Mouse (Mus musculus) adipocyte (in vitro differentiated cells): ENCODE results near the gene Psmd12.
A peak's percentile ranks its signal among the peaks of the same experiment; 100 is the strongest.

Experiments
- DNase-seq: peaks from one replicate; pipeline ENCODE4 v3.0.0-alpha.2; 2016; ENCODE audit warnings: low spot score

Psmd12 gene

DNA sequence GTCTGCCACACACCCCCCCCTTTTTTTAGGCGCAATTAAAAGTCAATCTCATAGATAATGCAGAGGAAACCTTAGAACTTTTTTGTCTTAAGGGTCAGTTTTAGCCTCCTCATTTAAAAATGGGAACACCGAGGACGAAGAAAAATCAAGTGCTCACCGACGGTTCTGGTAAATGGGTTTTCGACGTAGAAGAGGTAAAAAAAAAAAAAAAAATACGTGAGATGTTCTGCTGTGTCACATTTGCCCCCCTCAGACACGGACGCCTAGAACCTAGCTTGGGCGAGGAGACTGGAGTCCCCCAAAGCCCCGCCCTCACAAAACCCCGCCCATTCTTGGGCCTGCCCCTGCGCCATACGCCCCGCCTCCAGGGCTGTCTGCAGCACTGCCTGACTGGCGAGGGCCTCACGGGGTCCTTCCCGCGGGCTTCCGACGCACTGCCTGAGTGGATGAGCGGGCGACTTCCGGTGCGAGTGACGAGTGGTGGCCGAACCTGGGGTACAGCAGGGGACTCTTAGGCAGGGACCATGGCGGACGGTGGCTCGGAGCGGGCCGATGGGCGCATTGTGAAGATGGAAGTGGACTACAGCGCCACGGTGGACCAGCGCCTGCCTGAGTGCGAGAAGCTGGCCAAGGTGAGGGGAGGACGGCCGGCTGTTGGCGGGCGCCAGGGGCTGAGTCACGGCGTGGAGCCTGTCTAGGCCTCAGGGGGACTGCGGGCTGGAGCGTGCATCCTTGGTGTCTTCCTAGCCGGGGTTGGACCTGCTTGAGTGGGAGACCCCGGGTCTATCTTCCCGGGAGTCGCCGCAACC is at the start of gene Psmd12:
TSS of gene Psmd12 (plus strand) at position 432 of the 809 bp plus-strand sequence.
- DNase-seq: peak; percentile 95

DNA sequence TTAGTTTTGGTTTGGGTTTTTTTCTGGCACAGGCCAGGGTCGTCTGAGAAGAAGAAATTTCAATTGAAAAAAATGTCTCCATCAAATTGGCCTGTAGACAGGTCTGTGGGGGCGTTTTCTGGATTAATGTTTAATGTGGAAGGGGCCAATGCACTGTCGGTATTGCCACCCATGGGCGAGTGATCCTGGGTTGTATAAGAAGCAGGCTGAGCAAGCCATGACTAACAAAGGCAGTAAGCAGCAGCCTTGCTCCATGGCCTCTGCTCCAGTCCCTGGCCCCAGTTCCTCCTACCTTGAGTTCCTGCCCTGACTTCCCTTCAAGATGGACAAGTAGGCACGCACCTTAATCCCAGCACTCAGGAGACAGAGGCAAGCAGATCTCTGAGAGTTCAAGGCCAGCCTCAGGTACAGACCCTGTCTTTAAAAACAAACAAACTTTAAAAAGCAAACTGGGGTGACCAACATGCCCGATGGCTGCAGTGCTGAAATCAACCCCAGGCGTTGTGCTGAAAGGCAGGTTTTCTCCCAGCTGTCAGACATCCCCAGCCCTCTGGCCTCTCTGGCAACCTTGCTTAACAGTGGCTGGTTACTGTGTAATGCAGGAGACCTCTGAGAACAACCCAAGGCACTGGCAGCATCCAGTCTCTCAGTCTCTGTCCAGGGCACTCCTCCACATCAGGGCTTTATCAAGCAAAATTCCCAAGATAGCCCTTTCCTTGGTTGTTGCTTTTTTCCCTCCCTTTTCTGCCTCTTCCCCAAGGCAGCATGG is 47.9 kb upstream of the Psmd12 start:
- DNase-seq: peak; percentile 13

GRCm38 (mm10) chr11:107435776-107436449 is 43.4 kb upstream of the Psmd12 start:
- no peak for DNase-seq

- DNase-seq: peak; percentile 61
Measured at GRCm38 (mm10) chr11:107437723-107438122, 41.6 kb upstream of the Psmd12 start.

DNA sequence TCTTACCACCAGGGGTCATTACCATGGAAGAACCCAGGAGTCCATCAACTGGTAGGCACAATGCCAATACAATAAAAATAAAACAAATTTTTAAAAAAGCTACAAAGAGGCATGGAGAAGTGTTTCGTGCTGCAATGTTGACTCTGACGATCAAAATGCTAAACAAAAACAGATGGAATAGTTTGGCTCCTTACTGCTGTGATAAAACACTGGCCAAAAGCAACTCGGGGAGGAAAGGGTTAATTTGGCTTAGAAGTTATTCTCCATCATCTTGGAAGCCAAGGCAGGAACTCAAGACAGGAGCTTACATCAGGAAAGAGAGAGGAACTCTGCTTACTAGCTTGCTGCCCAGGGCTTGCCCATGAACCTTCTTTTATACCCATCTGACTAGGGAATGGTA is 41.1 kb upstream of the Psmd12 start:
- DNase-seq: peak; percentile 30

- no peak for DNase-seq
Measured at GRCm38 (mm10) chr11:107441050-107441449, 38.2 kb upstream of the Psmd12 start.

DNA sequence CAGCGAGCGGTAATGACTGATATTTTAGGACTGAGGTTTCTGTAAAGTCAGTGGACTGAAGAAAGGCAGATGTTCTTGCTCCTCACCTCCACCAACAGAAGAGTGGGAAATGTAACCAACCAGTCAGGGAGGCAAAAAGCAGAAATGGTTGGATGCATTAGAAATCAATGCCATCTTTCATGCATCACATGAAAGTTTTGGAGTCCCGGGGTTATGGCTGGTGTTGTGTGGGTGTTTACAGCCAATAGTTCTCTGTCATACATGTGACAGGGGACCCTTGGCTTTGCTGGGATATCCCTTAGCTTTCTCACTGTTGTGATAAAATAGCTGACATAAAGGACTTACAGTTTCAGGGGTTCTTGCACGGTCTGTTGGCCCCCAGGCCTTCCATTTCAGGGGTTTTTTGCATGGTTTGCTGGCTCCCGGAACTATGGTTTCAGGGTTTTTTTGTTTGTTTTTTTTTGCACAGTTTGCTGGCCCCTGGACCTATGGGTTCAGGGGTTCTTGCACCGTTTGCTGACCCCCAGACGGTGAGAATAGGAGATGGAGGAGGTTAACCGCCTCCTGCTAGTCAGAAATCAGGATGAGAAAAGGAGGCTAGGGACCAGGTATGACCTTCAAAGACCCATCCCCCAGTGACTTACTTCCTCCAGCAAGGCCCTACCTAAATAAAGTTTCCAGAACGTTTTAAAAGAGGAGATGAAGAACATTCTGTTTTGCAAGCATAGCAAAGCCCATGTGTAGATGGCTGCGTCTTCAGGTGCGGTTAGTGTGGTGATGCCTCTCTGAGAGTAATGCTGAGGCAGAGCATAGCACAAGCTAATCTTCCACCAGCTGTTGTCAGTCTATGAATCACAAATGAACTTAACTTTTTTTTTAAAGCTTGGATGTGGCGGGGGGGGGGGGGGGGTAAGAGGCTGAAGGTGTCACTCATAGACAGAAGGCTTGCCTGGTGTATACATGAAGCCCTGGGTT is 35.9 kb upstream of the Psmd12 start:
- no peak for DNase-seq

GRCm38 (mm10) chr11:107445683-107446082 is 33.6 kb upstream of the Psmd12 start:
- DNase-seq: no peak

GRCm38 (mm10) chr11:107446650-107447049 is 32.6 kb upstream of the Psmd12 start:
- DNase-seq: no peak

GRCm38 (mm10) chr11:107447349-107447748 is 31.9 kb upstream of the Psmd12 start:
- no peak for DNase-seq

GRCm38 (mm10) chr11:107447915-107448314 is 31.4 kb upstream of the Psmd12 start:
- no peak for DNase-seq

DNA sequence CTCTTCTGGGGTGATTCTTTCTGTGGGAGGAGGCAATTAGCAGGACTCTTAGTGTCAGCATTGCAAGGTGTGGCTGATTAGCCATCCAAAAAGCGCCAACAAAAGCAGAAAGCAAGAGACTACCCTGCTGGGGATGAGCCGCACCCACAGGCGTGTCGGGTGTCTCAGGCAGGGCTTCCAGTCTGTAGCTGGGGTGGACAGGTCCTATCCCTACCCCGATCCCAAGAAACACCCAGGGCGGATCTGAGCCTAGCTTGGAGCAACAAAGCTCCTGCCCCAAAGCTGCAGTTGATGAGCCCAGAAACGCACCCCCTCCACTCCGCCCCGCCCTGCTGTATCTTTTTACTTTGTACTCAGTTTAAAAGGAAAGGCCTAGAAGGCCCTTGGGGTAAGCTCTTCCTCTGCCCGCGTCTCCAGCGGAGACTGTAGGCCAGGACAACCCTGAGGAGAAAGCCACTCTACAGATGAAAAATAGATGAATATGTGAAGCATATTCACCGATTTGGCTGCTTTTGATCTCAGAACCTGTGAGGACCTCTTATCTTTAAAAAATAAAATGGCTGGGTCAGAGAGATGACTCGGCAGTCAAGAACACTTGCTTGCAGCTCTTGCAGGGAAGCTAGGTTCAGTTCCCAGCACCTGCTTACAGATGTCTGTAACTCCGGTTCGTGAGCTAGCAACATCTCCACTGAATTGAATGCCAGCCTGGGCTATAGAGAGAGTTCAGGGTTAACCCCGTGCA is 29.9 kb upstream of the Psmd12 start:
- no peak for DNase-seq

DNA sequence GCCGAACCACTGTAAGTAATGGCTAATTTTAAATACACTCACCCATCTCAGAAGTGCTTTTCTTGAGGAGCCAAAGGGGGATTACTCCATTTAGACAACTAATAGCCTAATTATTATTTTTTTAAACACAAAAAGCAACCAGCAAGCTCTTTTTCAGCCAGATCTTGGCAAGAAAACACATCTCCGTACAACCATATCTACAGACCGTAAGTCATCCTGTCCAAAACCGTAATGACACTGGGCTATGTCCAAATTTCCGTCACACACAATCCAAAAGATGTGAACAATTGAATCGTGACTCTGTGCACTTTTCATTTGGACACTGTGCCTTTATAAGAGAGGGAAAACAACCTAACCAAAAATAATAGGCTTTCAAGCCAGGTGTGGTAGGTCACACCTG is 29.2 kb upstream of the Psmd12 start:
- peak; percentile 34 for DNase-seq

- peak; percentile 19 for DNase-seq
Measured at GRCm38 (mm10) chr11:107451106-107451505, 28.2 kb upstream of the Psmd12 start.

DNA sequence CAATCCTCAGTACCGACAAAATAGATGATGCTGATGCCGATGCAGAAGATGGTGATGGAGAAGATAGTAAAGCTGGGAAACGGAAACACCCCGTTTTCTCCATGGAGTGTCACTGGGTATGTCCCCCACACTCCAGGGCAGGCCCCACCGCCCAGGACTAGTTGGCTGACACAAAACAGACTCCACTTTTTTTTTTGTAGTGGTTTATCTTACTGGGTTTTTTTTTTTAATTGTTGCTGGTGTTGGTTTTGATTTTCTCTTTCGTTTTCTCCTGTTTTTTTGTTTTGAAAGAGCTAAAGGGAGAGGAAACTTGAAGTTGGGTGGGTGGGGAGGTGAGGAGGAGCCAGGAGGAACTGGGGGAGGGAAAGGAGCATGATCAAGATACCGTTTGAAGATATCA is 27.2 kb upstream of the Psmd12 start:
- DNase-seq: no peak

DNA sequence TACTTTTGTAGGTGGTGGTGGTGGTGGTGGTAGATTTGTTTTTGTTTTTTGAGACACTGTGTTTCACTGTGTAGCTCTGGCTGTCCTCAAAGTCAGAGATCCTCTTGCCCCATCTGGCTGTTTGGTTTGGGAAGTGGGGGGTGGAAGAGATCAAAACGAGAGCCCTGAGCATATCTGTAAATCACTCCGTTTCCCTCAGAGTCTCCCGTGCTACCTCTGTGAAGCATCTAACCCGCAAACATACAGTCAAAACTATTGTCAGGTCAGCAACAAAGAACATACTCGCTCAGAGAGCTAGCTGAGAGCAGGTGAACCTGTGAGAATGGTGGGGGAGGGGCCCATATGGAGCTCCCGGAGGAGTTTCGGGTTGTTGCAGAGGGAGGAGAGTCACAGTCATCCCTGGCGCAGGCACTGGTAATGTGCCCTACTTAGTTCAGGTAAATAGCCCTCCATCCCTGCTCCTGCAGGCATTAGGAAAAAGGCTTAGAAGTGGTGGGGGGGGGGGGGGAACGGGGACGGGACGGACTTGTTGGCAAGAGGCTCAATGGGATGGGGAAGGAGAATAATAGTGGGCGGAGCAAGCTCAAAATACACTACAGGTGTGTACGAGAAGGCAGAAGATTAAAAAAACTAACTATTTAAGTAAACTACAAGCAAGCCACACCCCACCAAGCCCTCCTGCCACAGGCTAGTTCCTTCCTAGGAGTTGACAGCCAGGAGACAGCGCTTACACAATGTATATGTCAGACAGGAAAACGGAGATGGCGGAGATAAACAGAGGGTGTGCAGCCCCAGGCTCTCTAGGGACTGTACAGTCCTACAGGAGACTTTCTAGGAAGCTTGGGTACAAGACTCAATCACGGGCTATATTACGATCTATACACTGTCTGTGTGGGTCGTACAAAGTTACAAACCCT is 24.5 kb upstream of the Psmd12 start:
- DNase-seq: no peak

GRCm38 (mm10) chr11:107457282-107457681 is 22.0 kb upstream of the Psmd12 start:
- no peak for DNase-seq

DNA sequence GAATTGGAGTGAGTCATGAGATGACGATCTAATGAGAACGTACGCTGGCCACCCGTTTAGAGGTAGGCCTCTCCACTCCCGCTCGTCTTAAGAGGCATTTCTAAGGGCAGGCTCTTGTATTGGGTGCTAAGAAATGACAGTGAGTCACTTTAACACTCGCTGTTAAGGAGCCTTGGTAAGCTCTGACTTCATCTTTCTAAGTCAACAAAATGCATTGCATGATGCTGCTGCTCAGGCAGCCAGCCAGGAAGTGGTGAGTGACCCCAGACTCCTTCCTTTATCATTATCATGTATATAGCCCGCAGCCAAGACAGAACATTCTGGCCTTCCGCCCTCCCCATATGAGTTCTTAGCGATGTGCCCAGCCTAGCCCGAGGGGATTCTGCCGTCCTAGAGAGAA is 21.0 kb upstream of the Psmd12 start:
- DNase-seq: no peak

- DNase-seq: no peak
Measured at GRCm38 (mm10) chr11:107458986-107459385, 20.3 kb upstream of the Psmd12 start.

DNA sequence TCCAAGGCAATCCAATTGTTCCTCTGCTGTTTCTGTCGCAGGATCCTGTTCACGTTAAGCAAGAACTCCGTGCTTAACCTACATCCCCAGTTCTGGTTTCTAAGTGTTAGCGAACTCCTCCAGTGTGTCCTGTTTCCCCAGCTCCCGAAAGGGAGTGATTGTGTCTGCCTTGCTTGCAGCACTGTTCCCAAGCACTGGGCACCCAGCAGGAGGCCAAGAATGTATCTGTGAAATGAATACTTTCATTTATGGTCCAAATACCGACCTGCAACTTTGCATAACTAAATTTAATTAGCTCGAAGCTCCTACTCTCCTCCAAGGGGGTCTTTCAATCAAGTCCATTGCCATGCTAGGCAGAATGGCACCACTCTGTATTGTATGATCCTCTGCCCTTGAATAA is 19.5 kb upstream of the Psmd12 start:
- no peak for DNase-seq
